Mouse (Mus musculus) cerebellum, adult 2 months (tissue): ENCODE results near the gene Stpg1.

Experiments used
- CTCF ChIP-seq: fragments of 200-500 bp; IDR thresholded peaks from 2 replicates; pipeline ENCODE4 v1.5.1; 2011; ENCODE audit warnings: low read depth, mild to moderate bottlenecking, control low read depth, low read length, moderate library complexity, borderline replicate concordance; ENCODE audit not compliant: insufficient read depth
- POLR2A ChIP-seq: fragments of 200-500 bp; IDR thresholded peaks from 2 replicates; pipeline ENCODE4 v1.6.1; 2011; ENCODE audit warnings: low read length, control low read depth, borderline replicate concordance; ENCODE audit not compliant: insufficient read depth

DNA sequence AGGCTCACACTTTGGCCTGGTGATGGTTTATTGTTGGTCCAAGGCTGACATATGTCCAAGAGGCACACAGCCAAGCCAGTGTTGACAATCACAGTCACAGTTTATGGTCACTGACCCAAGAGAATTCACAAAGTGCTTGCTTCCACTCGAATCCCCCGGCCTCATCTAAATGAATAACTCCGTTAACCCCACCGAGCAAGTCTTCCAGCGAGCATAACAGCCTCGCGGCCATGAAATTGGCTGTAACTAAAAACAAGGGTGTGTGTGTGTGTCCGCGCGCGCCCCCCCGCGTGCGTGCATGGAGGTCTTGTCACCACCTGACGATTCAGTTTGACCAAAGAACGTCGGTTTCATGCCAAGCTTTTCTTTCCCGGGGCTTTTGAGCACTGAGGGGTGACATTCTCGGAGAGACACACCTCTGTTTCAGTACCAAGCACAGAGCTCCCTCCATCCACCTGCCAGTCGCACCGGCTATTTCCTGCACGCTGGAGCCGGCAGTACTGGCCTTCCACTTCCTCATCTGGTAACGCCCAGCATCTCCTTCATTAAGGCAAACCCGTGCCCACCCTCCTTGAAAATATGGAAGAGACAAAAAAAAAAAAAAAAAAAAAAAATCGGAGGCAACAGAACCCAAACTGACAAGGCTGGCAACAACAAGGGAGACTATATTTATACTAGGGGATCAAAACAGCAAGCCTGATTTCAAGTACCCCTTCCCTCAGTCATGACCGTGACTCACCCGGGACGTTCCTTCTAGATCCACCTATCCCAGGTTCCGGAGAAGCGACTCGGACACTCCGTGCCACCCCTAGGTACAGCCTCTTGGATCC is 684 bp upstream of the Stpg1 start:
- TF ChIP-seq POLR2A (peak; percentile 68; the same call in 1 of the 2 replicates), CTCF (no peak)
